Mouse (Mus musculus) 3T3-L1 (cell line): ENCODE measurements around the gene Mdp1.

Experiments used
- DNase-seq: peaks from one replicate; pipeline ENCODE4 v3.0.0-alpha.2; 2015; ENCODE audit warnings: low read depth, low spot score

Gene Mdp1

GRCm38 (mm10) chr14:55659960-55660573, at the start of gene Mdp1:
Gene Mdp1, minus strand, starts transcription at chr14:55660508.
- peak; percentile 72 for DNase-seq

GRCm38 (mm10) chr14:55709509-55709908, 49.2 kb upstream of the Mdp1 start:
- DNase-seq: no peak

- DNase-seq: no peak
Observed at GRCm38 (mm10) chr14:55707397-55707796, 47.1 kb upstream of the Mdp1 start.

GRCm38 (mm10) chr14:55706051-55706600, 45.8 kb upstream of the Mdp1 start:
- no peak for DNase-seq

GRCm38 (mm10) chr14:55702761-55703160, 42.5 kb upstream of the Mdp1 start:
- no peak for DNase-seq

- DNase-seq: no peak
Observed at GRCm38 (mm10) chr14:55701131-55701530, 40.8 kb upstream of the Mdp1 start.

- no peak for DNase-seq
Observed at GRCm38 (mm10) chr14:55697226-55697625, 36.9 kb upstream of the Mdp1 start.

GRCm38 (mm10) chr14:55689433-55689832, 29.1 kb upstream of the Mdp1 start:
- no peak for DNase-seq

- no peak for DNase-seq
Observed at GRCm38 (mm10) chr14:55682118-55682493, 21.8 kb upstream of the Mdp1 start.

GRCm38 (mm10) chr14:55681160-55682117, 21.1 kb upstream of the Mdp1 start, which contains the start of gene Tinf2:
Gene Tinf2, minus strand, starts transcription at chr14:55681820.
- DNase-seq: peak; percentile 92

GRCm38 (mm10) chr14:55677615-55678014, 17.3 kb upstream of the Mdp1 start:
- no peak for DNase-seq

GRCm38 (mm10) chr14:55672741-55673060, 12.4 kb upstream of the Mdp1 start:
- no peak for DNase-seq

GRCm38 (mm10) chr14:55671833-55672740, 11.8 kb upstream of the Mdp1 start, which contains the start of the genes Gmpr2 and Nedd8:
Gene Gmpr2, plus strand, starts transcription at chr14:55671941.
Gene Nedd8, minus strand, starts transcription at chr14:55672124.
- peak; percentile 97 for DNase-seq

GRCm38 (mm10) chr14:55671486-55671832, 11.2 kb upstream of the Mdp1 start:
- no peak for DNase-seq

GRCm38 (mm10) chr14:55660636-55661035, 328 bp upstream of the Mdp1 start:
- DNase-seq: no peak

- no peak for DNase-seq
Observed at GRCm38 (mm10) chr14:55658011-55658410, 2.3 kb downstream of the Mdp1 start.

- DNase-seq: no peak
Observed at GRCm38 (mm10) chr14:55656935-55657334, 3.4 kb downstream of the Mdp1 start.

GRCm38 (mm10) chr14:55651528-55651927, 8.8 kb downstream of the Mdp1 start:
- no peak for DNase-seq

- DNase-seq: no peak
Observed at GRCm38 (mm10) chr14:55649884-55650283, 10.4 kb downstream of the Mdp1 start, which contains the start of gene Tssk4. Gene Tssk4, plus strand, starts transcription at chr14:55650184.

- DNase-seq: peak; percentile 8
Observed at GRCm38 (mm10) chr14:55644261-55644888, 15.9 kb downstream of the Mdp1 start.
